Mouse (Mus musculus) C2C12 (cell line): ENCODE data around the gene Krtap10-4. TPM values are rescaled to one million over a fixed set of nuclear protein-coding genes. Genes with fewer than 3 reads are reported as not detected.

Experiments used
- H3K27me3 ChIP-seq: one replicate; pipeline ENCODE4 v1.6.1; 2011; ENCODE audit not compliant: control insufficient read depth, insufficient read depth, insufficient read length
- H3K36me3 ChIP-seq: one replicate; pipeline ENCODE4 v1.6.1; 2011; ENCODE audit not compliant: control insufficient read depth, insufficient read depth
- H3K4me3 ChIP-seq: one replicate; pipeline ENCODE4 v1.5.1; 2011; ENCODE audit warnings: mild to moderate bottlenecking, control low read depth; ENCODE audit not compliant: poor library complexity, insufficient read depth, severe bottlenecking
- H3K79me2 ChIP-seq: one replicate; pipeline ENCODE4 v1.6.1; 2011; ENCODE audit not compliant: control insufficient read depth, insufficient read depth
- H3K79me3 ChIP-seq: one replicate; pipeline ENCODE4 v1.6.1; 2011; ENCODE audit warnings: low read depth, control low read depth
- H3ac ChIP-seq: one replicate; pipeline ENCODE3; 2011; ENCODE audit warnings: low read depth; ENCODE audit not compliant: control insufficient read depth, insufficient read length
- CEBPB ChIP-seq: IDR thresholded peaks from one replicate; pipeline ENCODE4 v1.6.1; 2011; ENCODE audit warnings: low read depth, mild to moderate bottlenecking, control low read depth, moderate library complexity
- CTCF ChIP-seq: IDR thresholded peaks from one replicate; pipeline ENCODE4 v1.5.1; 2011; ENCODE audit not compliant: control insufficient read depth, insufficient read depth, insufficient read length
- FOSL1 ChIP-seq: IDR thresholded peaks from one replicate; pipeline ENCODE4 v1.8.0; 2011; ENCODE audit warnings: mild to moderate bottlenecking, low read length; ENCODE audit not compliant: poor library complexity, insufficient read depth, severe bottlenecking
- MAX ChIP-seq: IDR thresholded peaks from one replicate; pipeline ENCODE4 v1.6.1; 2011; ENCODE audit warnings: mild to moderate bottlenecking, control low read depth
- MYOD1 ChIP-seq: IDR thresholded peaks from one replicate; pipeline ENCODE4 v1.6.1; 2011; ENCODE audit warnings: low read depth; ENCODE audit not compliant: control insufficient read depth, insufficient read length
- MYOG ChIP-seq: IDR thresholded peaks from one replicate; pipeline ENCODE4 v1.6.1; 2011; ENCODE audit not compliant: control insufficient read depth, insufficient read length; ENCODE audit errors: extremely low read depth
- USF1 ChIP-seq: IDR thresholded peaks from one replicate; pipeline ENCODE4 v1.6.1; 2011; ENCODE audit warnings: low read depth, mild to moderate bottlenecking, control low read depth, moderate library complexity
- polyA plus RNA-seq: library from polyadenylated mRNA; unstranded; fragments of >200 nt; fragmentation: generic; extraction: Trizol; gene quantifications from one replicate; pipeline ENCODE4 v1.2.1, GENCODE M21; 2012; ENCODE audit warnings: missing spikeins

Gene Krtap10-4
- polyA plus RNA-seq, 1 experiment, result not detected

DNA sequence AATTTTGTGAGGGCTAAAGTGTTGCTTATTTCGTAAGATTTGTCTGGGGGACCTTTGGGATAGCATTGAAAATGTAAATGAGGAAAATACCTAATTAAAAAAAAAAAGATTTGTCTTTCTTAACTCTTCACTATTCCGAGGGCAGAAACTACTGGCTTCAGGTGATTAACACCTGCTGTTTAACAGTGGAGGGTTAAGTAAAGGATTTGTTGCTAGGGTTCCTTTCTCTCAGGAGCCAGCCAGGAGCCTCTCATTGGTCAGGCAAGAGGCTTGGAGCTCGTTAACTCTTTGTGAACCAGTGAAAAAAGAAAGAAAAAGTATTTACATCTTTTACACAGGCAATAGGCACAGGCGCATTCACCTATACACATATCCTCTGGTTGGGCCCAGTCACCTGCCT, 7.7 kb downstream of the Krtap10-4 start:
- peaks cover 20% of the 10 kb centered on the region for H3K27me3 ChIP-seq
- H3K36me3 ChIP-seq, result no peaks in the 10 kb centered on the region
- H3ac ChIP-seq, result no peak overlapping the region
- TF ChIP-seq USF1 (no peak), CEBPB (no peak), MYOD1 (no peak), MAX (no peak), MYOG (no peak), CTCF (no peak), FOSL1 (no peak)
- H3K79me3 ChIP-seq, result no peaks in the 10 kb centered on the region
- H3K4me3 ChIP-seq, result no peak overlapping the region
- no peaks in the 10 kb centered on the region for H3K79me2 ChIP-seq

DNA sequence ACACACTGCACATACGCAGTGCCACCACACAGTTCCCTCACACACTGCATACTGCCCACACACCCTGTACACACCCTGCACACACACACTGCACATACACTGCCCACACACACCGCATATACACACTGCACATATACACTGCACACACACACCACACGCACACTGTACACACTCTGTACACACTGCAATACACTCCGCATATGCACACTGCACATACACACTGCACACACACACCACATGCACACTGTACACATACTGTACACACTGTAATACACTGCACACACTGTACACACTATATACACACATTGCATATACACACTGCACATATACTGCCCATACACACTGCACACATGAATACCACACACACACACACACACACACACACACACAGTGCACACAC, 8.4 kb downstream of the Krtap10-4 start:
- Histone ChIP-seq H3K27me3 (peaks cover 24% of the 10 kb centered on the region), H3K79me2 (no peaks in the 10 kb centered on the region), H3K79me3 (no peaks in the 10 kb centered on the region), H3K4me3 (no peak overlapping the region), H3ac (no peak overlapping the region), H3K36me3 (no peaks in the 10 kb centered on the region)
- TF ChIP-seq MAX, result no peak
- no peak for TF ChIP-seq USF1
- TF ChIP-seq MYOD1, result no peak
- TF ChIP-seq FOSL1, result no peak

DNA sequence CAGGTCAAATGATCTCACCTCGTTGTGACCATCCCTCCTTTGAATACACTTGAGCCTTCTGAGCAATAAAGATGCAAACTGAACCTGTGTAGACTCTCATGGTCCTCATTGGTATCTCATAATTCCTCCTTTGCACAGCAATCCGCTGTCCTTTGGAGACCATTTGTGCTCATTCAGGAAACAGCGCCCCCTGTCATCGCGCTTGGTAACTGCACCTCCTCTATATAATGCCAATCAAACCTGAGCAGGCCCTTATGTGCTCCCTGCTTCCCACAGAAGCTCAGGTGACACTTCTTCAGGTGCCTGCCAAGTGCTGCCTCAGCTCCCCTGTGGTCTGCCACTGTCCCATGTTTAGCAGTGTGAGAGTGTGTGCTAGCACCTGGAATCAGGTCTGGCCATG, 11.4 kb downstream of the Krtap10-4 start:
- no peak for TF ChIP-seq CTCF
- no peak for TF ChIP-seq MYOG
- no peak for TF ChIP-seq MAX
- H3ac ChIP-seq, result no peak overlapping the region
- no peak overlapping the region for H3K4me3 ChIP-seq
- H3K79me2 ChIP-seq, result no peaks in the 10 kb centered on the region
- H3K27me3 ChIP-seq, result peaks cover 20% of the 10 kb centered on the region
- H3K79me3 ChIP-seq, result no peaks in the 10 kb centered on the region
- no peaks in the 10 kb centered on the region for H3K36me3 ChIP-seq

- Histone ChIP-seq H3K36me3 (no peaks in the 10 kb centered on the region), H3K27me3 (peaks cover 15% of the 10 kb centered on the region), H3K79me2 (no peaks in the 10 kb centered on the region), H3K4me3 (no peak within 1 kb of the TSS), H3ac (no peak within 1 kb of the TSS), H3K79me3 (no peaks in the 10 kb centered on the region)
- TF ChIP-seq CTCF (no peak), FOSL1 (no peak), CEBPB (no peak), MYOG (no peak)
These were observed 12.5 kb downstream of the Krtap10-4 start, which contains the start of gene Gm2696 for GRCm38 (mm10) chr10:77814382-77814781. Gene Gm2696, plus strand, starts transcription at chr10:77814682.

GRCm38 (mm10) chr10:77811743-77812142, 15.2 kb downstream of the Krtap10-4 start, which contains the start of gene Gm9507:
Gene Gm9507, minus strand, starts transcription at chr10:77811843.
- H3ac ChIP-seq, result no peak within 1 kb of the TSS
- H3K27me3 ChIP-seq, result peaks cover 7% of the 10 kb centered on the region
- no peak within 1 kb of the TSS for H3K4me3 ChIP-seq
- H3K79me3 ChIP-seq, result no peaks in the 10 kb centered on the region
- H3K36me3 ChIP-seq, result no peaks in the 10 kb centered on the region
- TF ChIP-seq MYOG, result no peak
- H3K79me2 ChIP-seq, result no peaks in the 10 kb centered on the region

DNA sequence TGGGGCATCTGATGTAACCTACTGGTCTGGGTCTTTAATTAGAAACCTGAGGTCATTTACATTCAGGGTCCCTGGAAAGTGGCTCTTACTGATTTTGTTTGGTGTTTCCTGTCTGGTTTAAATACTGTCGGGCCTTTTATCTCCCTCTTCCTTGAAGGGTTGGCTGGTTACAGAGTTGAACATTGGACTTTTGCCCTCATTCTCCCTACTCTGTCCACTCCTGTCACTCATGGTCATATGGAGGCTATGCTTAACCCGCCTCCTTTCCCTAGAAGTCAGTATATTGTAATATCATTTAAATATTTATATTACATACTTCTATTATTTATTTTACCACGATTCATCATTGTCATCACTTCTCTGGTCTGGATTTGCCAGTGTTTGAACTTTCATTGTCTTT, 22.8 kb downstream of the Krtap10-4 start:
- Histone ChIP-seq H3K4me3 (no peak overlapping the region), H3K36me3 (no peaks in the 10 kb centered on the region), H3ac (no peak overlapping the region), H3K79me3 (no peaks in the 10 kb centered on the region), H3K79me2 (no peaks in the 10 kb centered on the region), H3K27me3 (no peaks in the 10 kb centered on the region)
- TF ChIP-seq CTCF (no peak), MAX (no peak)
